Mouse (Mus musculus) monocyte, adult 5-6 weeks (primary cell): ENCODE results near the gene Slc22a8. TPM values are rescaled to one million over a fixed set of nuclear protein-coding genes. Genes with fewer than 3 reads are reported as not detected.

Source experiments
- ATAC-seq: fragments of 153-309, 156-312 bp; replicated peaks from 2 replicates; pipeline ENCODE4 v1.8.0; 2017; ENCODE audit warnings: mild to moderate bottlenecking; ENCODE audit not compliant: low TSS enrichment, insufficient number of reproducible peaks, severe bottlenecking, poor library complexity, low FRiP score
- total RNA-seq: library from RNA; stranded (forward); fragments of 200-1000, 200-491, 200-594 nt; gene quantifications from 3 replicates; pipeline ENCODE4 v1.2.3, GENCODE M21; 2017

The Slc22a8 gene
- total RNA-seq, 1 experiment from 2014 or later = not detected

- no peak for ATAC-seq
These were observed 64.8 kb downstream of the Slc22a8 start for GRCm38 (mm10) chr19:8655833-8656232.

DNA sequence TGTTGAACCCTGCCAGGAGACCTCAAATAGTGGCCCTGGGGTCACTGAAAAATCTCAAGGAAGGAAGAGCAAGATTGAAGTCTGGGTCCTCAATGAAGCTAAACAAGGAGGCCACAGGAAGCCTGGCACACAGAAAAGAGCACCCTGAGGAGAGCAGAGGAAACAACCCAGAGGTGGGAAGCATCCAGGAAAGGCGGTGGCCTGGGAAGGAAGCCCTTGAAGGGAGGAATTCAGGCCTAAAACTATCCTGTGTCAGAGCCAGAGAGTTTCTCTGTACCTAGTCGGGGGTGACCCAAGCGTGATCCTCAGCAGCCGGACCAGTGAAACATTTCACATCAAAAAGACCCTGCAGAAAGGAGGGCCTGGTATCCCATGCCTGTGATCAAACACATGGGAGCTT, 65.3 kb downstream of the Slc22a8 start:
- ATAC-seq = no peak

Other genes starting within 250 kb of the Slc22a8 start
- not detected in 3 replicates for gene Slc22a30, start 186.1 kb upstream of the Slc22a8 start, total RNA-seq
- not detected in 3 replicates for gene Slc22a6, start 26.8 kb downstream of the Slc22a8 start, total RNA-seq
- not detected in 3 replicates for gene Chrm1, start 72.5 kb downstream of the Slc22a8 start, total RNA-seq
- gene Slc3a2, start 132.1 kb downstream of the Slc22a8 start, total RNA-seq = 61.4 to 198 TPM (median 77.3 TPM) in 3 replicates
- gene Wdr74, start 144.6 kb downstream of the Slc22a8 start, total RNA-seq = 32.5 to 68.4 TPM (median 56.6 TPM) in 3 replicates
- gene 1700092M07Rik, start 149.5 kb downstream of the Slc22a8 start, total RNA-seq = 1.9 to 2.8 TPM in 2 of 3 replicates, not detected in the other
- gene Stx5a, start 150.2 kb downstream of the Slc22a8 start, total RNA-seq = 105 to 173 TPM (median 138 TPM) in 3 replicates
- 85.6 to 138 TPM (median 127 TPM) in 3 replicates for gene Nxf1, start 165.8 kb downstream of the Slc22a8 start, total RNA-seq
- 10.2 to 19.0 TPM (median 12.6 TPM) in 3 replicates for gene Tmem223, start 179.7 kb downstream of the Slc22a8 start, total RNA-seq
- 86.6 to 115 TPM (median 101 TPM) in 3 replicates for gene Tmem179b, start 183.2 kb downstream of the Slc22a8 start, total RNA-seq
- 2.0 to 11.4 TPM (median 4.5 TPM) in 3 replicates for gene Taf6l, start 195.2 kb downstream of the Slc22a8 start, total RNA-seq
- 31.6 to 48.4 TPM (median 47.3 TPM) in 3 replicates for gene Polr2g, start 207.3 kb downstream of the Slc22a8 start, total RNA-seq
- 0.85 to 1.2 TPM (median 1.1 TPM) in 3 replicates for gene Zbtb3, start 211.3 kb downstream of the Slc22a8 start, total RNA-seq
- gene Ttc9c, start 228.1 kb downstream of the Slc22a8 start, total RNA-seq = 40.1 to 52.8 TPM (median 48.3 TPM) in 3 replicates
- 84.4 to 149 TPM (median 101 TPM) in 3 replicates for gene Hnrnpul2, start 228.8 kb downstream of the Slc22a8 start, total RNA-seq
- 40.4 to 54.5 TPM (median 44.1 TPM) in 3 replicates for gene AC129217.1, start 238.5 kb downstream of the Slc22a8 start, total RNA-seq
- 25.1 to 34.8 TPM (median 30.9 TPM) in 3 replicates for gene Bscl2, start 246.2 kb downstream of the Slc22a8 start, total RNA-seq
- 0.39 to 0.64 TPM in 2 of 3 replicates, not detected in the other for gene Gng3, start 247.9 kb downstream of the Slc22a8 start, total RNA-seq